Mouse (Mus musculus) bone marrow macrophage, adult 2 months (primary cell): ENCODE data around the gene Hist1h4d.

ENCODE experiments used
- CTCF ChIP-seq: IDR thresholded peaks from 2 replicates; pipeline ENCODE4 v1.5.1; 2012; ENCODE audit warnings: low read depth, mild to moderate bottlenecking, low read length, moderate library complexity
- POLR2A ChIP-seq: IDR thresholded peaks from 2 replicates; pipeline ENCODE4 v1.6.1; 2012; ENCODE audit warnings: mild to moderate bottlenecking, low read depth, low read length, borderline replicate concordance

- TF ChIP-seq CTCF = no peak
- no peak for TF ChIP-seq POLR2A
Observed at GRCm38 (mm10) chr13:23555839-23556416, 25.5 kb upstream of the Hist1h4d start.
